Mouse (Mus musculus) embryo, embryonic 10 days (tissue): ENCODE measurements around the gene Sertad1.

Experiments
- DNase-seq: peaks from one replicate; pipeline ENCODE4 v3.0.0-alpha.2; 2015; ENCODE audit warnings: low spot score

Sertad1 gene

GRCm38 (mm10) chr7:27486770-27487697 lies at the start of gene Sertad1:
Sertad1 (plus strand) TSS chr7:27486910.
- peak; percentile 100 for DNase-seq

- DNase-seq: peak; percentile 44
These were observed 49.2 kb upstream of the Sertad1 start for GRCm38 (mm10) chr7:27437544-27437943.

GRCm38 (mm10) chr7:27440014-27440413 lies 46.7 kb upstream of the Sertad1 start:
- DNase-seq: no peak

GRCm38 (mm10) chr7:27446051-27446450 lies 40.7 kb upstream of the Sertad1 start:
- no peak for DNase-seq

GRCm38 (mm10) chr7:27446521-27447418 lies 39.9 kb upstream of the Sertad1 start:
- DNase-seq: peak; percentile 44

- peak; percentile 100 for DNase-seq
These were observed 39.1 kb upstream of the Sertad1 start, which contains the start of the genes Sptbn4 and Blvrb for GRCm38 (mm10) chr7:27447419-27448286. Sptbn4 (minus strand) TSS chr7:27447686. Blvrb (plus strand) TSS chr7:27447978.

- no peak for DNase-seq
These were observed 38.1 kb upstream of the Sertad1 start for GRCm38 (mm10) chr7:27448421-27449206.

GRCm38 (mm10) chr7:27449256-27449862 lies 37.4 kb upstream of the Sertad1 start:
- peak; percentile 64 for DNase-seq

GRCm38 (mm10) chr7:27451359-27451758 lies 35.4 kb upstream of the Sertad1 start:
- DNase-seq: no peak

- no peak for DNase-seq
These were observed 34.4 kb upstream of the Sertad1 start for GRCm38 (mm10) chr7:27452206-27452770.

- DNase-seq: no peak
These were observed 32.1 kb upstream of the Sertad1 start for GRCm38 (mm10) chr7:27454461-27455121.

GRCm38 (mm10) chr7:27455273-27455672 lies 31.4 kb upstream of the Sertad1 start:
- DNase-seq: no peak

- no peak for DNase-seq
These were observed 28.1 kb upstream of the Sertad1 start for GRCm38 (mm10) chr7:27458614-27459013.

- no peak for DNase-seq
These were observed 27.1 kb upstream of the Sertad1 start for GRCm38 (mm10) chr7:27459640-27460039.

- no peak for DNase-seq
These were observed 26.2 kb upstream of the Sertad1 start for GRCm38 (mm10) chr7:27460477-27460876.

- no peak for DNase-seq
These were observed 19.1 kb upstream of the Sertad1 start for GRCm38 (mm10) chr7:27467648-27468047.

- no peak for DNase-seq
These were observed 15.2 kb upstream of the Sertad1 start for GRCm38 (mm10) chr7:27471390-27472120.

- DNase-seq: no peak
These were observed 14.1 kb upstream of the Sertad1 start for GRCm38 (mm10) chr7:27472596-27472995.
